Mouse (Mus musculus): ENCODE measurements around the gene Nudt17. TPM values are rescaled to one million over a fixed set of nuclear protein-coding genes. Genes with fewer than 3 reads are reported as not detected.

Nudt17 gene
- polyA plus RNA-seq, 1 experiment from 2014 or later = 16.3 TPM

- peak; percentile 41 for ATAC-seq (ENCODE audit: low FRiP score)
- Histone ChIP-seq H3K36me3 (ENCODE audit: control insufficient read depth, insufficient read depth, low read length) (peaks cover 17% of the 10 kb centered on the region), H3K27me3 (ENCODE audit: control insufficient read depth, insufficient read depth, low read length) (no peaks in the 10 kb centered on the region; the same call in 1 of the 2 replicates)
These were observed 312 bp upstream of the Nudt17 start for GRCm38 (mm10) chr3:96708684-96709064.

GRCm38 (mm10) chr3:96706984-96707383, 1.4 kb downstream of the Nudt17 start:
- Histone ChIP-seq H3K4me3 (ENCODE audit: low read depth, low read length) (no peak overlapping the region), H3K9me3 (ENCODE audit: control insufficient read depth, low read length) (no peaks in the 10 kb centered on the region), H3K27ac (ENCODE audit: low read depth, low read length) (no peak overlapping the region), H3K9ac (ENCODE audit: low read length) (no peak overlapping the region), H3K27me3 (ENCODE audit: control insufficient read depth, insufficient read depth, low read length) (no peaks in the 10 kb centered on the region; the same call in 1 of the 2 replicates), H3K4me1 (ENCODE audit: control insufficient read depth, insufficient read depth, low read length) (no peaks in the 10 kb centered on the region), H3K36me3 (ENCODE audit: control insufficient read depth, insufficient read depth, low read length) (peaks cover 15% of the 10 kb centered on the region; the same call in 1 of the 2 replicates), H3K4me2 (no peak overlapping the region)
- no peak for DNase-seq (ENCODE audit: low spot score, missing footprints)
- 76% methylated on average over 7 of the region's 7 CpGs for WGBS
- ATAC-seq (ENCODE audit: low FRiP score) = no peak

More at GRCm38 (mm10) chr3:96708684-96709064, 312 bp upstream of the Nudt17 start:
- Histone ChIP-seq H3K9me3 (ENCODE audit: control insufficient read depth, low read length) (no peaks in the 10 kb centered on the region), H3K27ac (ENCODE audit: low read depth, low read length) (no peak overlapping the region), H3K4me2 (no peak overlapping the region; the same call in 1 of the 2 replicates), H3K9ac (ENCODE audit: low read length) (no peak overlapping the region), H3K4me3 (ENCODE audit: low read depth, low read length) (no peak overlapping the region), H3K4me1 (ENCODE audit: control insufficient read depth, insufficient read depth, low read length) (no peaks in the 10 kb centered on the region)
- DNase-seq (ENCODE audit: low spot score, missing footprints) = no peak
- WGBS = 51% methylated on average over 2 of the region's 2 CpGs

DNA sequence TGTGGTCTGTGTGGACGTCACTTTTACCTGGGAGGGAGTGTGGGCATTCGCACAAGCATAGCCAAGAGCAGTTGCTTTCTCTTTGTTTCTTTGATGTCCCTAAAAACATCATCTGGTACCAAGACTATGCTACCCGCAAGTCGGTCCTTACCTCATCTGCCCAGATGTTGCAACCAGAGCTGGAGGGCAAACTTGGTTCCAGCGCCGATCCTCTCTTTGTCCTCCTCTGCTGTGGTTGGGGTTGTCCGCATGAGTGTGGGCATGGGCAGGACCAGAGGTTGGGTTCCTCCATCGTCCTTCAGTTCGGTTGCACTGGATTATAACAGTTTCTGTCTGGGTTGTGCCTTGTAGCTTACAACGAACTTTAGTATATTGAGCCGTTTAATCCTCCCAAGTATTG, 2.1 kb downstream of the Nudt17 start:
- no peaks in the 10 kb centered on the region for H3K9me3 ChIP-seq (ENCODE audit: control insufficient read depth, low read length)
- no peak overlapping the region for H3K9ac ChIP-seq (ENCODE audit: low read length)
- 94% methylated on average over 11 of the region's 11 CpGs for WGBS
- H3K4me3 ChIP-seq (ENCODE audit: low read depth, low read length) = no peak overlapping the region
- no peaks in the 10 kb centered on the region; the same call in 1 of the 2 replicates for H3K27me3 ChIP-seq (ENCODE audit: control insufficient read depth, insufficient read depth, low read length)
- DNase-seq (ENCODE audit: low spot score, missing footprints) (no peak), ATAC-seq (ENCODE audit: low FRiP score) (no peak)
- no peak overlapping the region for H3K27ac ChIP-seq (ENCODE audit: low read depth, low read length)
- H3K36me3 ChIP-seq (ENCODE audit: control insufficient read depth, insufficient read depth, low read length) = peaks cover 15% of the 10 kb centered on the region
- no peak overlapping the region for H3K4me2 ChIP-seq
- H3K4me1 ChIP-seq (ENCODE audit: control insufficient read depth, insufficient read depth, low read length) = no peaks in the 10 kb centered on the region

DNA sequence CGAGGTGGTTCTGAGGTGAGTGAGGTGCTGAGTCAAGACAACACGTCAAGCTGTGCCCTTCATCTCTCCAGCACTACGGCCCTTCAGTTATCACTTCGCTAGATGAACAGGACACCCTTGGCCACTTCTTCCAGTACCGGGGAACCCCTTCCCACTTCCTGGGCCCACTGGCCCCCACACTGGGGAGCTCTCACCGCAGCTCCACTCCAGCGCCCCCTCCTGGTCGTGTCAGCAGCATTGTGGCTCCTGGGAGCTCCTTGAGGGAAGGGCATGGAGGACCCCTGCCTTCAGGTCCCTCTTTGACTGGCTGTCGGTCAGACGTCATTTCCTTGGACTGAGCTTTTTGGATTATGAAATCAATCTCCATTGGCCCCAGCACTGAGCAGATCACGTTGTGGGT, 3.6 kb downstream of the Nudt17 start:
- WGBS = 65% methylated on average over 11 of the region's 11 CpGs
- Histone ChIP-seq H3K9me3 (ENCODE audit: control insufficient read depth, low read length) (no peaks in the 10 kb centered on the region), H3K9ac (ENCODE audit: low read length) (no peak overlapping the region), H3K4me1 (ENCODE audit: control insufficient read depth, insufficient read depth, low read length) (no peaks in the 10 kb centered on the region), H3K4me3 (ENCODE audit: low read depth, low read length) (no peak overlapping the region), H3K36me3 (ENCODE audit: control insufficient read depth, insufficient read depth, low read length) (peaks cover 13% of the 10 kb centered on the region), H3K27me3 (ENCODE audit: control insufficient read depth, insufficient read depth, low read length) (no peaks in the 10 kb centered on the region; the same call in 1 of the 2 replicates), H3K27ac (ENCODE audit: low read depth, low read length) (no peak overlapping the region), H3K4me2 (no peak overlapping the region)
- DNase-seq (ENCODE audit: low spot score, missing footprints) (peak; percentile 88), ATAC-seq (ENCODE audit: low FRiP score) (no peak)

GRCm38 (mm10) chr3:96701003-96701402, 7.4 kb downstream of the Nudt17 start:
- Histone ChIP-seq H3K4me2 (no peak overlapping the region), H3K27me3 (ENCODE audit: control insufficient read depth, insufficient read depth, low read length) (no peaks in the 10 kb centered on the region), H3K4me3 (ENCODE audit: low read depth, low read length) (no peak overlapping the region), H3K27ac (ENCODE audit: low read depth, low read length) (no peak overlapping the region), H3K9ac (ENCODE audit: low read length) (no peak overlapping the region), H3K4me1 (ENCODE audit: control insufficient read depth, insufficient read depth, low read length) (peaks cover 11% of the 10 kb centered on the region; the same call in 1 of the 2 replicates), H3K36me3 (ENCODE audit: control insufficient read depth, insufficient read depth, low read length) (peaks cover 13% of the 10 kb centered on the region), H3K9me3 (ENCODE audit: control insufficient read depth, low read length) (no peaks in the 10 kb centered on the region)
- DNase-seq (ENCODE audit: low spot score, missing footprints) (no peak), ATAC-seq (ENCODE audit: low FRiP score) (no peak)
- WGBS = 93% methylated on average over 4 of the region's 4 CpGs

DNA sequence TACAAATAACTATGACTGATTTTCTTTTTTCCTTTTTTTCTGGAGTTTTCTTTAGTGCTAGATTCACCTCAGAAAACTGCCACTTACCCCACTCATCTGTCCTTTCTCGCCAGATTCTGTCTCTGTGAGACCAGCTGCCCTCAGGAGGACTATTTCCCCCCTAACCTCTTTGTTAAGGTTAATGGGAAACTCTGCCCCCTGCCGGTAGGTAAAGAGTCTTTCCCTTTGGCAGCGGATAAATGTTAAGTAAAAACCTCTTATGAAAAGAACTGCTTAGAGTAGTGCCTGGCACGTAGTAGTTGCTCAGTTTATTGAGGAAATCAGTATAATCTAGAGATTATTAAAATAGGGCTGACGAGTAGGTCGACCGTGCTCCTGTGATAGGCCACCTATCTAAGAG, 8.0 kb downstream of the Nudt17 start:
- H3K27ac ChIP-seq (ENCODE audit: low read depth, low read length) = no peak overlapping the region
- H3K4me1 ChIP-seq (ENCODE audit: control insufficient read depth, insufficient read depth, low read length) = peaks cover 11% of the 10 kb centered on the region; the same call in 1 of the 2 replicates
- DNase-seq (ENCODE audit: low spot score, missing footprints) (no peak), ATAC-seq (ENCODE audit: low FRiP score) (no peak)
- 60% methylated on average over 7 of the region's 7 CpGs for WGBS
- no peak overlapping the region for H3K4me3 ChIP-seq (ENCODE audit: low read depth, low read length)
- no peak overlapping the region for H3K9ac ChIP-seq (ENCODE audit: low read length)
- no peak overlapping the region for H3K4me2 ChIP-seq
- H3K36me3 ChIP-seq (ENCODE audit: control insufficient read depth, insufficient read depth, low read length) = peaks cover 13% of the 10 kb centered on the region
- no peaks in the 10 kb centered on the region for H3K9me3 ChIP-seq (ENCODE audit: control insufficient read depth, low read length)
- H3K27me3 ChIP-seq (ENCODE audit: control insufficient read depth, insufficient read depth, low read length) = no peaks in the 10 kb centered on the region

DNA sequence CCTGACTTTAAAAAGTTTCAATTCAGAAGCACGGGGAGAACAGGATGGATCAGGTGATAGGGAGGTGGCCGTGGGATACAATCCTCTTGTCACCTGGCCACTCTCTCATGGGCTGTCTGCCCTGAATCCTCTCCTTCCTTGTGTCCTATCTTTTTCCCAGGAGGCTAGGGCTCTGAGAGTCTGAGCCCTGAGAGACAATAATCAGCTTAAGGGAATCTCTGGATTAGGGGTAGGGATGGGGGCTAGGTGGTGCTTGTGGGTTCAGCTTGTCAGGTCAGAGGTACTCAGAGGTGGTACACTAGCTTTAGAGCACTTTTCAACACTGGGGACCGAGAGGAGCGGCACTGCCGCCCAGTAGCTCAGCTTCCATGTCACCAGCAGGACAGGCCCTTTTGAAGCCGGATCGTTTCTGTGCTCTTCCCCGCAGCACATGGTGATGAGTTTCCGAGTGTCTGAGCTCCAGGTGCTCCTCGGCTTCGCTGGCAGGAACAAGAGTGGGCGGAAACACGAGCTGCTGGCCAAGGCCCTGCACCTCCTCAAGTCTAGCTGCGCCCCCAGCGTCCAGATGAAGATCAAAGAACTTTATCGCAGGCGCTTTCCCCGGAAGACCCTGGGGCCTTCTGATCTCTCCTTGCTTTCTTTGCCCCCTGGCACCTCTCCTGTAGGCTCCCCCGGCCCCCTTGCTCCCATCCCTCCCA, 9.2 kb downstream of the Nudt17 start:
- H3K4me3 ChIP-seq (ENCODE audit: low read depth, low read length) = no peak overlapping the region
- H3K27me3 ChIP-seq (ENCODE audit: control insufficient read depth, insufficient read depth, low read length) = no peaks in the 10 kb centered on the region
- no peaks in the 10 kb centered on the region for H3K9me3 ChIP-seq (ENCODE audit: control insufficient read depth, low read length)
- no peak overlapping the region for H3K27ac ChIP-seq (ENCODE audit: low read depth, low read length)
- no peak for DNase-seq (ENCODE audit: low spot score, missing footprints)
- peaks cover 10% of the 10 kb centered on the region for H3K36me3 ChIP-seq (ENCODE audit: control insufficient read depth, insufficient read depth, low read length)
- no peak for ATAC-seq (ENCODE audit: low FRiP score)
- peaks cover 11% of the 10 kb centered on the region; the same call in 1 of the 2 replicates for H3K4me1 ChIP-seq (ENCODE audit: control insufficient read depth, insufficient read depth, low read length)
- no peak overlapping the region for H3K4me2 ChIP-seq
- WGBS = 55% methylated on average over 19 of the region's 19 CpGs
- no peak overlapping the region for H3K9ac ChIP-seq (ENCODE audit: low read length)

DNA sequence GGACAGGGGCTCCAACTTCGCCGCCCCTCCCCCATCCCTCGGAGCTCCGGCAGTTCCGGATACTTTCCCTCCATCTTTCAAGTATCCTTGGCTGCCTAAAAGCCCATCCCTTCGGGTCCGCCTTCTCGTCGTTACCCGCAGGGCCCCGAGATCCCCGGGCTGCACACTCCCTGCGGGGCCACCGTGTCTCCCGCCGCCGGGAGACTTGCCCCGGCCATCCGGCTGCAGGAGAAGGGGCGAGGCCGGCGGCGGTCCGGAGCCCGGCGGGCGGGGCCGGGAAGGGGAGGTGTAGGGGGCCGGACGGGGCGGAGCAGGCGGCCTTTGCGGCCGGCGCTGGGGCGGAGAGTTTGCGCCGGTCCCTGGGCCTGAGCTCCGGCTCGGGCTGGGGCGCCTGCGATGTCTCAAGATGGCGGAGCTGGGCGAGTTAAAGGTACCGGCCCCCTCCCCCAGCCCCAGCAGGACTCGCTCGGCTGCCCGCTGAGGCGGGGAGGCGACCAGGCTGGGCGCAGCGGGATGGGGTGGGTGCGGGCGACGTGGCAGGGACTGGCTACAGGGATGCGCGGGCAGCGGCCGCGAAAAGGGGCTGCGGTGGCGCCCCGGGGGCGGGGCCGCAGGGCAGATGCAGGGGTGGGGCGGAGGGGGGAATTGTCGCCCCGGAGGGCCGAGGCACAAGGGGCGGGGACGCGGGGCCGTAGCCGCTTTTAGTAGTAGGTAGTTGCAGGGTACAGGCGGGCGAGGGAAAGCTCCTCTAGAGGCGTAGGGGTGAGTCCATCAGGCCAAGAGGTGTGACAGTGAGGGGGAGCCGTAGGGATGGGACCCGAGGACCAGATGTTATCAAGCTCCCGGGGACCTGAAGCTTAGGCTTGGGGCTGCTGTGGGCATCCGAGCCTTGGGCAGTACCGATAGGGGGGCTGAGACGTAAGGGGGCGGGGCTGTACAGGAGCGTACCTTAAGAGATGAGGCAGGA, 11.3 kb downstream of the Nudt17 start:
- Histone ChIP-seq H3K27ac (ENCODE audit: low read depth, low read length) (peak overlapping the region; percentile 90), H3K27me3 (ENCODE audit: control insufficient read depth, insufficient read depth, low read length) (no peaks in the 10 kb centered on the region), H3K36me3 (ENCODE audit: control insufficient read depth, insufficient read depth, low read length) (peaks cover 3% of the 10 kb centered on the region), H3K4me1 (ENCODE audit: control insufficient read depth, insufficient read depth, low read length) (peaks cover 11% of the 10 kb centered on the region; the same call in 1 of the 2 replicates), H3K4me2 (peak overlapping the region; percentile 71), H3K9me3 (ENCODE audit: control insufficient read depth, low read length) (no peaks in the 10 kb centered on the region), H3K9ac (ENCODE audit: low read length) (peak overlapping the region; percentile 86), H3K4me3 (ENCODE audit: low read depth, low read length) (peak overlapping the region; percentile 81)
- ATAC-seq (ENCODE audit: low FRiP score) (peak; percentile 93), DNase-seq (ENCODE audit: low spot score, missing footprints) (peak; percentile 99)
- WGBS = under 1% methylated on average over 81 of the region's 85 CpGs

Measured in midbrain, embryonic 11.5 days (tissue).